Mouse (Mus musculus): Measurements from ENCODE around the gene Tank.

DNA sequence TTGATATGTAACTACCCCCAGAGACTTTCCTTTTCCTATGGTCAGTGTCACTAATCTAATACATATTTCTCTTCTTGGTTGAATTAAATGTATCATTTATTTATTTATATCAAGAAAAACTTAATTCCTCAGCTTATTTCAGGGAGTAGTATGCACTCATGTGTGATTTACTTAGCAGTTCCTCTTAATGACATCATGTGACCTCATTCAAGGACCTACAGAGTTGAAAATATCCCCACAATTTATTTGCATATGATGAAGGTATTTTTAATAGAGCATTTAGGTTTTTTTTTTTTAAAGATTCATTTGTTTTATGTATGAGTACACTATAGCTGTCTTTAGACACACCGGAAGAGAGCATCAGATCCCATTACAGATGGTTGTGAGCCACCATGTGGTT is 28.6 kb downstream of the Tank start:
- TF ChIP-seq CTCF (IDR thresholded peaks at IDR 0.05; ENCODE audit: low read depth, low read length), result no peak
- TF ChIP-seq POLR2A (IDR thresholded peaks at IDR 0.05; ENCODE audit: extremely low read depth, insufficient read depth, low read length), result no peak

Measured in liver, adult 2 months (tissue).